Mouse (Mus musculus) embryonic facial prominence, embryonic 11.5 days (tissue): ENCODE measurements around the gene Olfml2a. TPM values are rescaled to one million over a fixed set of nuclear protein-coding genes. Genes with fewer than 3 reads are reported as not detected.

Experiments
- ATAC-seq: fragments of 200-750 bp; cut with Nextera tagmentation; replicated peaks from 2 replicates; pipeline ENCODE4 v1.8.0; 2017; ENCODE audit warnings: low read depth; ENCODE audit not compliant: insufficient number of reproducible peaks, low FRiP score, low TSS enrichment
- DNase-seq: peaks from one replicate; pipeline ENCODE4 v3.0.0-alpha.2; 2015; ENCODE audit warnings: low spot score
- H3K27ac ChIP-seq: fragments of 300-500 bp; sonication (generic); replicated peaks from 2 replicates; pipeline ENCODE4 v1.5.1; 2014; ENCODE audit warnings: mild to moderate bottlenecking, low read depth, low read length, control low read depth
- H3K27me3 ChIP-seq: fragments of 300-500 bp; sonication (generic); 2 replicates; pipeline ENCODE4 v1.6.1; 2014; ENCODE audit warnings: mild to moderate bottlenecking, low read length, moderate library complexity, mixed read lengths; ENCODE audit not compliant: control insufficient read depth, insufficient read depth
- H3K36me3 ChIP-seq: fragments of 300-500 bp; sonication (generic); replicated peaks from 2 replicates; pipeline ENCODE4 v1.6.1; 2014; ENCODE audit warnings: low read depth, mild to moderate bottlenecking, low read length, moderate library complexity, mixed read lengths; ENCODE audit not compliant: control insufficient read depth, insufficient read depth
- H3K4me1 ChIP-seq: fragments of 300-500 bp; sonication (generic); 2 replicates; pipeline ENCODE4 v1.6.1; 2014; ENCODE audit warnings: low read length, mixed read lengths; ENCODE audit not compliant: control insufficient read depth, insufficient read depth
- H3K4me2 ChIP-seq: fragments of 300-500 bp; sonication (generic); 2 replicates; pipeline ENCODE4 v1.6.1; 2014; ENCODE audit warnings: low read depth, mild to moderate bottlenecking, control low read depth, low read length, moderate library complexity
- H3K4me3 ChIP-seq: fragments of 300-500 bp; sonication (generic); 2 replicates; pipeline ENCODE4 v1.5.1; 2014; ENCODE audit warnings: low read depth, low read length, control low read depth
- H3K9ac ChIP-seq: fragments of 300-500 bp; sonication (generic); replicated peaks from 2 replicates; pipeline ENCODE4 v1.6.1; 2014; ENCODE audit warnings: mild to moderate bottlenecking, control low read depth, low read length
- H3K9me3 ChIP-seq: fragments of 300-500 bp; sonication (generic); replicated peaks from 2 replicates; pipeline ENCODE4 v1.6.1; 2016; ENCODE audit warnings: mild to moderate bottlenecking, low read length, inconsistent platforms, mixed read lengths; ENCODE audit not compliant: control insufficient read depth
- WGBS: fragments of 180-500 bp; shearing (Covaris S2); extraction: QIAGEN DNeasy Blood & Tissue Kit; methylation state at CpG from one replicate; pipeline ENCODE4 v1.1.7; 2014; 5-methylcytosine and 5-hydroxymethylcytosine counted together
- polyA plus RNA-seq: library from polyadenylated mRNA; unstranded; fragments of >200 nt; fragmentation: Nextera tagmentation; extraction: Ambion mirVana; gene quantifications from 2 replicates; pipeline ENCODE4 v1.2.1, GENCODE M21; 2014

Olfml2a gene
- polyA plus RNA-seq, 1 experiment from 2014 or later = 2.5 TPM

DNA sequence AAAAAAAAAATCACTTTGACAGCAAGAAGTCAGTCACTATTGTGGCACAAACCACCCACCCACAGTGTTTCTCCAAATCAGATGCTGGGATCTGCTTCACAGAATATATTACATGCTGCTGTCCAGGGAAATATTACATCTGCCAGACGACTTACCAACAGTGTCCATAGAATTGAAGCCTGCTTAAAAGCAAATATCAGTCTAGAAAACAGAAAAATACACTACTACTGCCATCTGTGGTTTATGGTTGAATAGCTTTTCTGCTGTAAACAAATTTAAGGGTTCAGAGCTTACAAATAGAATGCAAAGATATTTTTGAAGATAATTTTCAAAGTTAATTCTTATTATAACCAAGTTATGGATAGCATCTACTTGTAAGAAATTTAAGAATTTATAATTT, 10.4 kb upstream of the Olfml2a start:
- no peak overlapping the region for H3K4me2 ChIP-seq
- H3K9me3 ChIP-seq = no peaks in the 10 kb centered on the region
- H3K27me3 ChIP-seq = no peaks in the 10 kb centered on the region
- H3K4me3 ChIP-seq = no peak overlapping the region
- H3K27ac ChIP-seq = no peak overlapping the region
- ATAC-seq (no peak), DNase-seq (no peak)
- H3K9ac ChIP-seq = no peak overlapping the region
- 29% methylated on average over 1 of the region's 1 CpGs for WGBS
- H3K4me1 ChIP-seq = no peaks in the 10 kb centered on the region
- H3K36me3 ChIP-seq = no peaks in the 10 kb centered on the region

DNA sequence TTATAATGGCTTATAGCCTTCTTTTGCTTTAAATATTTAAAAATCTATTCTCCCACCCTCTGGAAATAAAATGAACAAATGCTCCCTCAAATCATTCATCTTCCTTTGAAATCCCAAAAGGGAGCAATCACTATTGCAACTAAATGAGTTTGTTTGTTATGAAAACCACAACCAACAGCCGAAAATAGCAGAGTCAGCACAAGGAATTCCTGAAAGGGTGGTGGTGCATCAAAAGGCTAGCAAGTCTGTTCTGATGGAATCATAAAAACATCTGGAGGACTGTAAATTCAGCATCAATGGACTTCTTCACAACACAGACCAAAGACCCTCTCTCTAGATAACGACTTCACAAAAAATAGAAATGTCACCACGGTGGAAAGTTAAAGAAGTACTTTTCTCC, 8.3 kb upstream of the Olfml2a start:
- no peak for DNase-seq
- 19% methylated on average over 3 of the region's 3 CpGs for WGBS
- H3K4me2 ChIP-seq = no peak overlapping the region
- H3K9me3 ChIP-seq = no peaks in the 10 kb centered on the region
- no peak overlapping the region for H3K9ac ChIP-seq
- H3K4me1 ChIP-seq = no peaks in the 10 kb centered on the region
- no peak for ATAC-seq
- no peak overlapping the region for H3K27ac ChIP-seq
- no peaks in the 10 kb centered on the region for H3K36me3 ChIP-seq
- H3K27me3 ChIP-seq = no peaks in the 10 kb centered on the region
- no peak overlapping the region for H3K4me3 ChIP-seq

DNA sequence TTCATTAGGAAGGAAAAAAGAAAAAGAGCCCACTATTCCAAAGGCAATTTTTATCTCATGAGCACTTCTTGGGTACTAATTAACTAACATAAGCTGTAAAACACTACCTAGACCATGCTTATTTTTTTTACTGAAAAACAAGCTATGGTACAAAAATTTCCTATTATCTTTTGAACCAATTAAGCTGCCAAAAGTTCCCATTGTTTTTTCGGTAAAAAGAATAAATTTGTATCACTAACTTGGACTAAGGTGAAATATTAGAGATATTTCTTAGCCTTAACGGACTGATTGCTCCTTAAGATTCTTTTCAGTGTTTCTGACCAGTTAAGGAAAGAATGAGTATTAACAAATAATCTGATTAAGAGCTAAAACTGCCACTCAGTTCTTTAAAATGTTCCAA, 7.9 kb upstream of the Olfml2a start:
- Histone ChIP-seq H3K9me3 (no peaks in the 10 kb centered on the region), H3K27me3 (no peaks in the 10 kb centered on the region), H3K4me1 (no peaks in the 10 kb centered on the region), H3K4me2 (no peak overlapping the region), H3K36me3 (no peaks in the 10 kb centered on the region), H3K9ac (no peak overlapping the region), H3K4me3 (no peak overlapping the region), H3K27ac (no peak overlapping the region)
- WGBS = 43% methylated on average over 2 of the region's 2 CpGs
- DNase-seq = no peak
- no peak for ATAC-seq

DNA sequence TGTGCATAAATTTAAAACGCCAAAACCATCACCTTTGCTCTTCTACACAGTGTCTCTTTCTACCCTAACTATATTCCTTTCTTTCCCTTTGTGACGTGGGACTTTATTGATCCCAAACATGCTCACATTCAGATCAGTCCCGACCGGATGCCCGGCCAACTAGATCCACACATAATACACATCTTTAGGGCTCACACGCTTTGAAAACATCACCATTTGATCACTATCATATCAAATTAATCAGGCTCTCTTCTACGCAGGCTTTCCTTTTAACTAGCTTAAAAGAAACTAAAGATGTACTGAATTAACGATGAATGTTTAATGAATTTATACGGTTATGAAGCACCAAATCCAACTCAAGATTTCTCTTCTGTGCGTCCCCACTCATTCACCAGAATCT, 7.2 kb upstream of the Olfml2a start:
- no peak for ATAC-seq
- no peaks in the 10 kb centered on the region for H3K36me3 ChIP-seq
- no peaks in the 10 kb centered on the region for H3K9me3 ChIP-seq
- peak overlapping the region; percentile 98 for H3K4me2 ChIP-seq
- H3K27me3 ChIP-seq = no peaks in the 10 kb centered on the region
- no peak overlapping the region for H3K9ac ChIP-seq
- DNase-seq = no peak
- H3K4me3 ChIP-seq = peak overlapping the region; percentile 90
- no peak overlapping the region for H3K27ac ChIP-seq
- WGBS = 2% methylated on average over 10 of the region's 10 CpGs
- H3K4me1 ChIP-seq = no peaks in the 10 kb centered on the region

DNA sequence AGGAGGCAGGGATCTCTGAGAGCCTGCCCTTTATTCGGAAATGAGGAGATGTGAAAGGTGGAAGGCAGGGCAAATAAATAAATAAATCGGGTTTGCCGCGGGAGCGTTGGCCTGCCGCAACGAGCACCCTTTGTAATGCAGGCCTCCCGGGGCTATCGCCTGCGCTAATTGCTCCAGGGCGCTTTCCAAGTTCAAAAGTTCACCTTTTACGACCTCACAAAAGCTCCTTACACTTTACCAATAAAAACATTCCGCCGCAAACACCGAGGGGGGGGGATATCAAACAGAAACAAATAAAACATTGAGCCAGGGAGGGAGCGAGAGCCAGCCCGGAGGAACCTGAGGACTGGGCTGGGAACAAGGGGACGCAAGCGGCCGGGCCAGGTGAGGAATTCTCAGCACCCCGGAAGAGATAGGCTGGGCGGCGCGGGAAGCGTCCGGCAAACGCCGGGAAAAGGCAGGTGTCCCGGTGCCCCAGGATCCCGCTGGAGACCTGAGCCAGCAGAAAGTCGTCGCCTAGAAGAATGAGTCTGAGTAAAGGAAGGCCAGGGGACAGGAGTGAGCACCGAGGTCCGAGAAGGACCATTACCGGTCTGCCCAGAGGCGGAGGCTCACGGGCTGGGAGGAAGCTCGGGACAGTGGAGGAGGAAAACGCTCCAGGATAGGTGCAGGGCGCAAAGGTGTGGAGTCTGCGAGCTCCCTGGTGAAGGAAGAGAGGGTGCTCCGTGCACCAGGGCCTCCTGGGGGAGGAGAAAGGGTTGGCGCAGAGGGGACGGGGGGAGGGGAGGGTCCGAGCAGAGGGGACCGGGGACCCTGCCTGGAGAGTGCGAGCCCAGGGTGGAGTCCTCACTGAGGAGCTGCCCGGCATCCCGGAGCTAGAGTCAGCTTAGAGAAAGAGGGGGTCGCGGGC, 6.4 kb upstream of the Olfml2a start:
- peak; percentile 72 for ATAC-seq
- no peaks in the 10 kb centered on the region for H3K36me3 ChIP-seq
- peak overlapping the region; percentile 98 for H3K4me2 ChIP-seq
- peak overlapping the region; percentile 90 for H3K4me3 ChIP-seq
- H3K9ac ChIP-seq = peak overlapping the region; percentile 76
- no peaks in the 10 kb centered on the region for H3K9me3 ChIP-seq
- under 1% methylated on average over 45 of the region's 51 CpGs for WGBS
- H3K27ac ChIP-seq = no peak overlapping the region; the same call in 1 of the 2 replicates
- no peaks in the 10 kb centered on the region; the same call in 1 of the 2 replicates for H3K27me3 ChIP-seq
- DNase-seq = peak; percentile 40
- no peaks in the 10 kb centered on the region for H3K4me1 ChIP-seq

DNA sequence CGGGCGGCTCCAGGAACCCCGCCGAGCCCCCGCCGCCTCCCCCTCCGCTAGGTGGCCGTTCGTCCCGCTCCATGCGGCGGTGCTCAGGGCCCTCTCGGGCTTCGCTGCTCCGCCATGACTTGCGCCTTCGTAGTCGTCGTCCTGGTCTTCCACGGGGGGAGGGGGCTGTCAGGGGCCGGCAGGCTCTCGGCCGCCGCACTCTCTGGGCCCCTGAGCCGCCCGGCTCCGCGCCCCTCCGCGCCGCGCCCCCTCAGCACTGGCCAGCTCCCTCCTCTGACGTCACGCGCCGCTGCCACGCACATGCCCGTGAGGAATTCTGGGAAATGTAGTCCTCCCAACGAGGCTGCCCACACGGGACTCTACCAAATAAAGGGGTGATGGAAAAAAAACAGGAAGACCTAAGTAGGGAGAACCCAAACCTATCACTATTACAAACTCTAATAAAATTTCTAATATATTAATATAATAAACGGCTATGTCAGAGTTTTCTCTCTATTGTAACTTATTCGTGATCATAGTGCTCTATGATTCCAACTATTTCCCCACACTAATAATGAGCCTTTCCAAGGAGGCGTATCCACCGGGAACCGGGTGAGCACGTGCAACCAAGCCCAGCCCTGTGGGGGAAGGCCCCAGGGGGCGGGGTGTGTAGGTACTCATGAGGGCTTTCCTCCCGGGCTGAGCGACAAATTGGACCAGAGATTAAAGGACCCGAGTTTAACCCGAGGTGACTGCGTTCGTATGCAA, 5.5 kb upstream of the Olfml2a start:
- Histone ChIP-seq H3K4me1 (no peaks in the 10 kb centered on the region), H3K27me3 (no peaks in the 10 kb centered on the region; the same call in 1 of the 2 replicates), H3K36me3 (no peaks in the 10 kb centered on the region), H3K9ac (peak overlapping the region; percentile 76), H3K27ac (no peak overlapping the region; the same call in 1 of the 2 replicates), H3K4me2 (peak overlapping the region; percentile 98), H3K4me3 (peak overlapping the region; percentile 90), H3K9me3 (no peaks in the 10 kb centered on the region)
- under 1% methylated on average over 52 of the region's 53 CpGs for WGBS
- ATAC-seq (peak; percentile 91), DNase-seq (peak; percentile 97)

DNA sequence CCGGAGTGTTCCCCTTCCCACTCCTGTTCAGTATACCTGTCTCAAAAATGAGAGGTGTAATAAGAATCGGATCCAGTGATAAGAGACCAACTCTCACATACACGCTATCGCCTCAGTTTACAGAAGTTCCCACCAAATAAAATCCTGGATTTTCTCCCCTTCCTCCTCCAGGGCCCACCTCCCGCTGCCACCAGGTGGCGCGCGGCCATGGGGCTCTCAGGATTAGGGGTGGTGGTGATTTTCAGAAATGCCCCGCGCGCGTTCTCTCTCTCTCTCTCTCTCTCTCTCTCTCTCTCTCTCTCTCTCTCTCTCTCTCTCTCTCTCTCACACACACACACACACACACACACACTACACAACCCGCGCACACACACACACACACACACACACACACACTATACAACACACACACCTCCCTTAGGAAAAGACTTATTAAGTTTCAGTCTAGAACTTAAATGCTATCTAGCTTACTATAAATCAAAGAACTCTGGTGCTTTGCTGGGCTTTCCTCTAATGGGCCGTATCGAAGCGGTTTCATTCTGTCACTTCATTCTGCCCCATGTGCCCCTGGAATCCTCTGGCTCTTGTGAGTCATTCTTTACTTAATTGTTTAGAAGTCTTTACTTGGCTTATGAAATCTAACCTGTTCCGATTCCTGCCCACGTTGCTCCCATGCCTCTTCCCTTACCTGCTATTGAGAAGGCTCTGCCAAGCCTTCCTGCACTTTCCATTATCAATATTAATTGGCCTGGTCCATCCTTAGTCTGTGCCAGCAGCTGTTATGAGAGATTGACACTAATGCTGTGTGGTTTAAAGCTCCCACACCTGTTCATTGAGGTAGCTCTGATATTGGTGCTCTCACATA, 4.4 kb upstream of the Olfml2a start, which contains the start of gene Nr6a1:
Gene Nr6a1, minus strand, starts transcription at position 574 of the 865 bp plus-strand sequence.
- ATAC-seq = peak; percentile 26; the same call in 1 of the 2 replicates
- Histone ChIP-seq H3K4me2 (peak within 1 kb of the TSS; percentile 49), H3K9me3 (no peaks in the 10 kb centered on the region), H3K9ac (no peak within 1 kb of the TSS), H3K36me3 (no peaks in the 10 kb centered on the region), H3K27ac (no peak within 1 kb of the TSS), H3K27me3 (no peaks in the 10 kb centered on the region; the same call in 1 of the 2 replicates), H3K4me1 (peaks cover 4% of the 10 kb centered on the region; the same call in 1 of the 2 replicates), H3K4me3 (peak within 1 kb of the TSS; percentile 27)
- peak; percentile 88 for DNase-seq
- WGBS = 9% methylated on average over 19 of the region's 19 CpGs
